Mouse (Mus musculus) erythroblast, embryonic 14.5 days (primary cell): ENCODE results near the gene Slc8b1. TPM values are rescaled to one million over a fixed set of nuclear protein-coding genes. Genes with fewer than 3 reads are reported as not detected.

Experiments used
- H3K27me3 ChIP-seq: 2 replicates; pipeline ENCODE4 v1.6.1; 2012; ENCODE audit warnings: inconsistent platforms; ENCODE audit not compliant: control insufficient read depth
- H3K36me3 ChIP-seq: 2 replicates; pipeline ENCODE4 v1.6.1; 2012; ENCODE audit warnings: mild to moderate bottlenecking, inconsistent platforms; ENCODE audit not compliant: control insufficient read depth
- H3K4me1 ChIP-seq: 2 replicates; pipeline ENCODE4 v1.6.1; 2012; ENCODE audit warnings: inconsistent platforms; ENCODE audit not compliant: control insufficient read depth
- H3K4me3 ChIP-seq: replicated peaks from 2 replicates; pipeline ENCODE3; 2012; ENCODE audit warnings: moderate library complexity, mild to moderate bottlenecking, inconsistent platforms
- H3K9me3 ChIP-seq: 2 replicates; pipeline ENCODE4 v1.6.1; 2012; ENCODE audit warnings: low read length, inconsistent platforms, mixed read lengths; ENCODE audit not compliant: control insufficient read depth
- GATA1 ChIP-seq: IDR thresholded peaks from 2 replicates; pipeline ENCODE4 v1.6.1; 2012; ENCODE audit warnings: low read length, inconsistent platforms, mixed read lengths
- TAL1 ChIP-seq: IDR thresholded peaks from 3 replicates; pipeline ENCODE4 v1.6.1; 2012; ENCODE audit warnings: low read length, inconsistent platforms, mixed read lengths
- polyA plus RNA-seq: library from polyadenylated mRNA; stranded (reverse); fragments of >175 nt; gene quantifications from 2 replicates; pipeline ENCODE4 v1.2.3, GENCODE M21; 2012

Gene Slc8b1
- polyA plus RNA-seq, 1 experiment = 0.02 TPM

GRCm38 (mm10) chr5:120472770-120473169 is 38.2 kb upstream of the Slc8b1 start, which contains the start of gene Sdsl:
Sdsl (minus strand) TSS chr5:120472810.
- Histone ChIP-seq H3K9me3 (no peaks in the 10 kb centered on the region), H3K27me3 (peaks cover 20% of the 10 kb centered on the region), H3K36me3 (no peaks in the 10 kb centered on the region), H3K4me1 (no peaks in the 10 kb centered on the region), H3K4me3 (no peak within 1 kb of the TSS)
- TF ChIP-seq TAL1 = no peak
- no peak for TF ChIP-seq GATA1

GRCm38 (mm10) chr5:120473361-120473760 is 37.6 kb upstream of the Slc8b1 start:
- Histone ChIP-seq H3K27me3 (peaks cover 20% of the 10 kb centered on the region), H3K4me1 (no peaks in the 10 kb centered on the region), H3K9me3 (no peaks in the 10 kb centered on the region), H3K4me3 (no peak overlapping the region), H3K36me3 (no peaks in the 10 kb centered on the region)
- no peak for TF ChIP-seq GATA1
- TF ChIP-seq TAL1 = no peak

- TF ChIP-seq GATA1 = no peak
- no peak for TF ChIP-seq TAL1
- Histone ChIP-seq H3K4me1 (no peaks in the 10 kb centered on the region), H3K27me3 (peaks cover 25% of the 10 kb centered on the region), H3K36me3 (no peaks in the 10 kb centered on the region), H3K4me3 (no peak overlapping the region), H3K9me3 (no peaks in the 10 kb centered on the region)
These were observed 35.1 kb upstream of the Slc8b1 start for GRCm38 (mm10) chr5:120475861-120476260.

GRCm38 (mm10) chr5:120476296-120476695 is 34.7 kb upstream of the Slc8b1 start, which contains the start of gene Sds:
Sds (plus strand) TSS chr5:120476526.
- Histone ChIP-seq H3K36me3 (no peaks in the 10 kb centered on the region), H3K4me1 (no peaks in the 10 kb centered on the region), H3K27me3 (peaks cover 27% of the 10 kb centered on the region), H3K4me3 (no peak within 1 kb of the TSS), H3K9me3 (no peaks in the 10 kb centered on the region)
- no peak for TF ChIP-seq GATA1
- no peak for TF ChIP-seq TAL1

GRCm38 (mm10) chr5:120477993-120478392 is 33.0 kb upstream of the Slc8b1 start:
- TF ChIP-seq TAL1 (no peak), GATA1 (no peak)
- H3K27me3 ChIP-seq = peaks cover 27% of the 10 kb centered on the region
- no peaks in the 10 kb centered on the region for H3K9me3 ChIP-seq
- H3K4me3 ChIP-seq = no peak overlapping the region
- H3K4me1 ChIP-seq = no peaks in the 10 kb centered on the region
- H3K36me3 ChIP-seq = no peaks in the 10 kb centered on the region

GRCm38 (mm10) chr5:120479538-120479937 is 31.4 kb upstream of the Slc8b1 start:
- Histone ChIP-seq H3K4me1 (no peaks in the 10 kb centered on the region), H3K36me3 (peaks cover 2% of the 10 kb centered on the region), H3K4me3 (no peak overlapping the region), H3K27me3 (peaks cover 24% of the 10 kb centered on the region), H3K9me3 (no peaks in the 10 kb centered on the region)
- no peak for TF ChIP-seq TAL1
- no peak for TF ChIP-seq GATA1

GRCm38 (mm10) chr5:120481205-120481604 is 29.8 kb upstream of the Slc8b1 start:
- no peak overlapping the region for H3K4me3 ChIP-seq
- H3K36me3 ChIP-seq = peaks cover 18% of the 10 kb centered on the region
- peaks cover 17% of the 10 kb centered on the region for H3K27me3 ChIP-seq
- no peak for TF ChIP-seq TAL1
- TF ChIP-seq GATA1 = no peak
- H3K4me1 ChIP-seq = no peaks in the 10 kb centered on the region
- H3K9me3 ChIP-seq = no peaks in the 10 kb centered on the region

- Histone ChIP-seq H3K4me3 (no peak overlapping the region), H3K27me3 (peaks cover 6% of the 10 kb centered on the region; the same call in 1 of the 2 replicates), H3K36me3 (peaks cover 37% of the 10 kb centered on the region), H3K9me3 (no peaks in the 10 kb centered on the region), H3K4me1 (no peaks in the 10 kb centered on the region)
- TF ChIP-seq GATA1 = no peak
- no peak for TF ChIP-seq TAL1
These were observed 27.6 kb upstream of the Slc8b1 start for GRCm38 (mm10) chr5:120483399-120483798.

GRCm38 (mm10) chr5:120487844-120488243 is 23.1 kb upstream of the Slc8b1 start:
- H3K4me3 ChIP-seq = no peak overlapping the region
- no peaks in the 10 kb centered on the region for H3K27me3 ChIP-seq
- no peaks in the 10 kb centered on the region for H3K4me1 ChIP-seq
- H3K36me3 ChIP-seq = peaks cover 51% of the 10 kb centered on the region
- no peaks in the 10 kb centered on the region for H3K9me3 ChIP-seq
- no peak for TF ChIP-seq GATA1
- no peak for TF ChIP-seq TAL1

- TF ChIP-seq TAL1 (no peak), GATA1 (no peak)
- Histone ChIP-seq H3K9me3 (no peaks in the 10 kb centered on the region), H3K4me3 (no peak overlapping the region), H3K4me1 (no peaks in the 10 kb centered on the region), H3K36me3 (peaks cover 64% of the 10 kb centered on the region), H3K27me3 (no peaks in the 10 kb centered on the region)
These were observed 20.2 kb upstream of the Slc8b1 start for GRCm38 (mm10) chr5:120490679-120491192.
